Mouse (Mus musculus) ZHBTc4 (cell line): Measurements from ENCODE around the gene Med24.

Experiments
- DNase-seq: peaks from one replicate; pipeline ENCODE4 v3.0.0-alpha.2; 2011; ENCODE audit warnings: low read depth, low spot score

The Med24 gene

GRCm38 (mm10) chr11:98765421-98766309, 36.4 kb upstream of the Med24 start:
- DNase-seq: no peak

- no peak for DNase-seq
Observed at GRCm38 (mm10) chr11:98764746-98765145, 35.5 kb upstream of the Med24 start.

GRCm38 (mm10) chr11:98764091-98764490, 34.9 kb upstream of the Med24 start:
- DNase-seq: peak; percentile 30

GRCm38 (mm10) chr11:98763502-98763861, 34.2 kb upstream of the Med24 start:
- peak; percentile 61 for DNase-seq

- peak; percentile 66 for DNase-seq
Observed at GRCm38 (mm10) chr11:98762756-98763501, 33.7 kb upstream of the Med24 start.

GRCm38 (mm10) chr11:98761939-98762338, 32.7 kb upstream of the Med24 start:
- DNase-seq: no peak

GRCm38 (mm10) chr11:98756711-98757110, 27.5 kb upstream of the Med24 start:
- DNase-seq: no peak

- no peak for DNase-seq
Observed at GRCm38 (mm10) chr11:98755726-98756380, 26.6 kb upstream of the Med24 start.

- DNase-seq: peak; percentile 94
Observed at GRCm38 (mm10) chr11:98754621-98755181, 25.5 kb upstream of the Med24 start.

- peak; percentile 47 for DNase-seq
Observed at GRCm38 (mm10) chr11:98754151-98754620, 25.0 kb upstream of the Med24 start.

- DNase-seq: no peak
Observed at GRCm38 (mm10) chr11:98753264-98753663, 24.0 kb upstream of the Med24 start.

GRCm38 (mm10) chr11:98752562-98753140, 23.4 kb upstream of the Med24 start:
- DNase-seq: no peak

GRCm38 (mm10) chr11:98751221-98751782, 22.1 kb upstream of the Med24 start:
- DNase-seq: no peak

- DNase-seq: no peak
Observed at GRCm38 (mm10) chr11:98750351-98751201, 21.3 kb upstream of the Med24 start.

- DNase-seq: no peak
Observed at GRCm38 (mm10) chr11:98749716-98750115, 20.5 kb upstream of the Med24 start.

- no peak for DNase-seq
Observed at GRCm38 (mm10) chr11:98748506-98749416, 19.5 kb upstream of the Med24 start.

- DNase-seq: no peak
Observed at GRCm38 (mm10) chr11:98747804-98748505, 18.7 kb upstream of the Med24 start.
